Mouse (Mus musculus): ENCODE measurements around the gene Gh. TPM values are rescaled to one million over a fixed set of nuclear protein-coding genes. Genes with fewer than 3 reads are reported as not detected.

The Gh gene
- polyA plus RNA-seq, 1 experiment from 2014 or later = not detected

GRCm38 (mm10) chr11:106268326-106269059 lies 33.2 kb downstream of the Gh start:
- no peak overlapping the region for H3K9ac ChIP-seq (ENCODE audit: low read depth, low read length)
- H3K4me3 ChIP-seq (ENCODE audit: low read depth, low read length) = no peak overlapping the region
- no peaks in the 10 kb centered on the region for H3K27me3 ChIP-seq (replicated peaks; ENCODE audit: control insufficient read depth, insufficient read depth, low read length)
- H3K36me3 ChIP-seq (ENCODE audit: control insufficient read depth, insufficient read depth) = peaks cover 39% of the 10 kb centered on the region
- H3K27ac ChIP-seq (ENCODE audit: low read depth, low read length) = peak overlapping the region; percentile 16; the same call in 1 of the 2 replicates
- peak overlapping the region; percentile 35 for H3K4me2 ChIP-seq (replicated peaks; ENCODE audit: low read depth)
- 39% methylated on average over 8 of the region's 8 CpGs for WGBS
- no peak for ATAC-seq
- H3K4me1 ChIP-seq (replicated peaks; ENCODE audit: control insufficient read depth, insufficient read depth, low read length) = no peaks in the 10 kb centered on the region; the same call in none of the 2 replicates
- no peaks in the 10 kb centered on the region for H3K9me3 ChIP-seq (ENCODE audit: control insufficient read depth)
- no peak for TF ChIP-seq CTCF (IDR thresholded peaks at IDR 0.05; ENCODE audit: low read depth)

- Histone ChIP-seq H3K4me3 (ENCODE audit: low read depth, low read length) (no peak overlapping the region), H3K4me2 (replicated peaks; ENCODE audit: low read depth) (peak overlapping the region; percentile 35; the same call in 1 of the 2 replicates), H3K9me3 (ENCODE audit: control insufficient read depth) (no peaks in the 10 kb centered on the region), H3K9ac (ENCODE audit: low read depth, low read length) (no peak overlapping the region), H3K4me1 (replicated peaks; ENCODE audit: control insufficient read depth, insufficient read depth, low read length) (no peaks in the 10 kb centered on the region; the same call in none of the 2 replicates), H3K27me3 (replicated peaks; ENCODE audit: control insufficient read depth, insufficient read depth, low read length) (no peaks in the 10 kb centered on the region), H3K27ac (ENCODE audit: low read depth, low read length) (0 out of 2 replicates have a peak overlapping the region, but pooled peaks have one; percentile 21), H3K36me3 (ENCODE audit: control insufficient read depth, insufficient read depth) (peaks cover 45% of the 10 kb centered on the region)
- WGBS = 76% methylated on average over 5 of the region's 5 CpGs
- ATAC-seq = no peak
- TF ChIP-seq CTCF (IDR thresholded peaks at IDR 0.05; ENCODE audit: low read depth) = no peak
These were observed 33.8 kb downstream of the Gh start for GRCm38 (mm10) chr11:106267871-106268270.

- Histone ChIP-seq H3K27ac (ENCODE audit: low read depth, low read length) (0 out of 2 replicates have a peak overlapping the region, but pooled peaks have one; percentile 21), H3K9me3 (ENCODE audit: control insufficient read depth) (no peaks in the 10 kb centered on the region), H3K4me2 (replicated peaks; ENCODE audit: low read depth) (no peak overlapping the region), H3K4me1 (replicated peaks; ENCODE audit: control insufficient read depth, insufficient read depth, low read length) (no peaks in the 10 kb centered on the region; the same call in none of the 2 replicates), H3K27me3 (replicated peaks; ENCODE audit: control insufficient read depth, insufficient read depth, low read length) (no peaks in the 10 kb centered on the region), H3K9ac (ENCODE audit: low read depth, low read length) (no peak overlapping the region), H3K36me3 (ENCODE audit: control insufficient read depth, insufficient read depth) (peaks cover 50% of the 10 kb centered on the region), H3K4me3 (ENCODE audit: low read depth, low read length) (no peak overlapping the region)
- ATAC-seq = no peak
- WGBS = 63% methylated on average over 15 of the region's 15 CpGs
- TF ChIP-seq CTCF (IDR thresholded peaks at IDR 0.05; ENCODE audit: low read depth) = no peak
These were observed 34.3 kb downstream of the Gh start for GRCm38 (mm10) chr11:106267311-106267852.

DNA sequence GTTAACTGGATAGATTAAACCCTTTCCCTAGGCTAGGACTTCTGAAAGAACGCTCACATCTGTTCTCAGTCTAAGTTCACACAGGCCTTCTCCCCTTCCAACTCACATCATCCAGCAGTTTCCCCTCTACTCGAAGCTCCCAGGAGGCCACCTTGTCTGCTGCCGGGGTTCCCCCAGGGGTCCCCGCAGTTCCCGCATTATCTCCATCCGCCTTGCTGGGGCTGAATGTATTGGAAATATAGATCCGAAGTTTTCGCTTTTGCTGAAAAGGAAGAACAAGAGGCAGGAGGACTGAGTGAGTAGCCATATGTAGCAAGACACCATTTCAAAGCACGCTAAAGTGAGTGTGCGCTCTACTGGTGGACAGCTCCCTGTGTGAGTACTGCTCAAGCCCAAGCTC lies 35.2 kb downstream of the Gh start:
- H3K36me3 ChIP-seq (ENCODE audit: control insufficient read depth, insufficient read depth) = peaks cover 59% of the 10 kb centered on the region
- no peaks in the 10 kb centered on the region for H3K9me3 ChIP-seq (ENCODE audit: control insufficient read depth)

DNA sequence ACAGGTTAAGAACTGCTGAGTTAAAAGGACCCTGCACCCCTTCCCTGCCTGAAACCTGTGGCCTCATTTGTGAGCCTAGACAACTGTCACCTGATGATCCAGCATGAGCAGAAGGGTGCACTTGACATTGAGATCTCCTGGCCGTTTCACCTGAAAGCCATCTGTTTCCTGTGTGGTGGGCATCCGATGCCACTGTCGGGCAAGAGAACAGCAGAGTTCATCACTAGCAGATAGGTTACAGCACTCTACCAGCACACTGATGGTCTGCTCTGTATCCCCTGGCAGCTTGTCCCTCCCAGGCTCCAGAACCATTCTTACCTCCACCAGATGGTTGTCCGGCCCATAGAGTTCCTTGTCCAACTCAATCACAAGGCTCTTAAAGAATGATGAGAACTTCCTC lies 36.1 kb downstream of the Gh start:
- Histone ChIP-seq H3K9me3 (ENCODE audit: control insufficient read depth) (no peaks in the 10 kb centered on the region), H3K4me1 (replicated peaks; ENCODE audit: control insufficient read depth, insufficient read depth, low read length) (no peaks in the 10 kb centered on the region; the same call in none of the 2 replicates), H3K36me3 (ENCODE audit: control insufficient read depth, insufficient read depth) (peaks cover 61% of the 10 kb centered on the region), H3K4me2 (replicated peaks; ENCODE audit: low read depth) (no peak overlapping the region), H3K27ac (ENCODE audit: low read depth, low read length) (no peak overlapping the region), H3K27me3 (replicated peaks; ENCODE audit: control insufficient read depth, insufficient read depth, low read length) (no peaks in the 10 kb centered on the region), H3K4me3 (ENCODE audit: low read depth, low read length) (no peak overlapping the region), H3K9ac (ENCODE audit: low read depth, low read length) (no peak overlapping the region)
- no peak for ATAC-seq
- no peak for TF ChIP-seq CTCF (IDR thresholded peaks at IDR 0.05; ENCODE audit: low read depth)
- WGBS = 92% methylated on average over 4 of the region's 4 CpGs

More for the DNA sequence above, 35.2 kb downstream of the Gh start:
- no peak overlapping the region for H3K4me2 ChIP-seq (replicated peaks; ENCODE audit: low read depth)
- H3K4me1 ChIP-seq (replicated peaks; ENCODE audit: control insufficient read depth, insufficient read depth, low read length) = no peaks in the 10 kb centered on the region; the same call in none of the 2 replicates
- no peak overlapping the region for H3K9ac ChIP-seq (ENCODE audit: low read depth, low read length)
- WGBS = 95% methylated on average over 10 of the region's 10 CpGs
- no peak overlapping the region for H3K4me3 ChIP-seq (ENCODE audit: low read depth, low read length)
- H3K27me3 ChIP-seq (replicated peaks; ENCODE audit: control insufficient read depth, insufficient read depth, low read length) = no peaks in the 10 kb centered on the region
- no peak for TF ChIP-seq CTCF (IDR thresholded peaks at IDR 0.05; ENCODE audit: low read depth)
- no peak for ATAC-seq
- H3K27ac ChIP-seq (ENCODE audit: low read depth, low read length) = no peak overlapping the region

DNA sequence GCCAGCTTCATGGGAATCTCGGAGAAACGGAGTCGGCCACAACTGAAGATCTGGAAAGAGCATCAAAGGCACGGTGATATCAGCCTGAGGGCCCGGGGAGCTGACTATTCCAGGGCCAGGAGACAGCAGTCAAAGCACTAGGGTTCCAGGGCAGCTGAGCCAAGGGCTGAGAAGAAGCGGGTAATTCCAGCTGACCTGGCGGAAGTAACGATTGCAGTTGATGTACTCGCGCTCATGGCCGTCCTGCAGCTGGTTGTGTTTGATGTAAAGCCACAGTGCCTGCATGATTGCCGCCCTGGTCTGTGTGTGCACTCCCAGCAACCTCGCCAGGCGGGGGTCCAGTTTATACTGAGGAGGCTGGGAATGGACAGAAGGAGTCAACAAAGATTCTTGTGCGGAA lies 36.7 kb downstream of the Gh start:
- H3K27me3 ChIP-seq (replicated peaks; ENCODE audit: control insufficient read depth, insufficient read depth, low read length) = no peaks in the 10 kb centered on the region
- H3K4me2 ChIP-seq (replicated peaks; ENCODE audit: low read depth) = no peak overlapping the region
- H3K27ac ChIP-seq (ENCODE audit: low read depth, low read length) = no peak overlapping the region
- 86% methylated on average over 15 of the region's 15 CpGs for WGBS
- no peaks in the 10 kb centered on the region for H3K9me3 ChIP-seq (ENCODE audit: control insufficient read depth)
- peaks cover 61% of the 10 kb centered on the region for H3K36me3 ChIP-seq (ENCODE audit: control insufficient read depth, insufficient read depth)
- no peaks in the 10 kb centered on the region; the same call in none of the 2 replicates for H3K4me1 ChIP-seq (replicated peaks; ENCODE audit: control insufficient read depth, insufficient read depth, low read length)
- no peak for ATAC-seq
- H3K4me3 ChIP-seq (ENCODE audit: low read depth, low read length) = no peak overlapping the region
- no peak for TF ChIP-seq CTCF (IDR thresholded peaks at IDR 0.05; ENCODE audit: low read depth)
- no peak overlapping the region for H3K9ac ChIP-seq (ENCODE audit: low read depth, low read length)
